Mouse (Mus musculus) heart, embryonic 14.5 days (tissue): Measurements from ENCODE around the gene Cnn3. TPM values are rescaled to one million over a fixed set of nuclear protein-coding genes. Genes with fewer than 3 reads are reported as not detected.

Experiments
- ATAC-seq: fragments of 200-750 bp; cut with Nextera tagmentation; 2 replicates; pipeline ENCODE4 v1.8.0; 2017; ENCODE audit warnings: low read depth, moderate TSS enrichment; ENCODE audit not compliant: insufficient number of reproducible peaks, insufficient read depth, low FRiP score
- H3K27ac ChIP-seq, 2 experiments: fragments of 200-500 bp in 1 of 2; fragments of 300-500 bp in 1 of 2; sonication (generic) in 1 of 2; replicated peaks in 1 of 2; 2 replicates each; pipeline ENCODE4 v1.5.1; 2012 to 2014; ENCODE audit warnings: low read depth in 2 of 2, low read length in 2 of 2, control low read depth in 1 of 2, mild to moderate bottlenecking in 1 of 2, mixed read lengths in 1 of 2; ENCODE audit not compliant: control insufficient read depth in 1 of 2, insufficient read depth in 1 of 2
- H3K27me3 ChIP-seq: fragments of 300-500 bp; sonication (generic); 2 replicates; pipeline ENCODE4 v1.6.1; 2014; ENCODE audit warnings: mild to moderate bottlenecking, low read length, control low read depth; ENCODE audit not compliant: control insufficient read depth, insufficient read depth
- H3K36me3 ChIP-seq: fragments of 300-500 bp; sonication (generic); 2 replicates; pipeline ENCODE4 v1.6.1; 2014; ENCODE audit warnings: mild to moderate bottlenecking, control low read depth, low read length, mixed read lengths; ENCODE audit not compliant: control insufficient read depth, insufficient read depth
- H3K4me1 ChIP-seq, 2 experiments: fragments of 200-500 bp in 1 of 2; fragments of 300-500 bp in 1 of 2; sonication (generic) in 1 of 2; 2 replicates each; pipeline ENCODE4 v1.6.1; 2012 to 2014; ENCODE audit warnings: low read length in 2 of 2, control low read depth in 1 of 2, mixed read lengths in 1 of 2; ENCODE audit not compliant: control insufficient read depth in 2 of 2, insufficient read depth in 2 of 2
- H3K4me2 ChIP-seq: fragments of 300-500 bp; sonication (generic); 2 replicates; pipeline ENCODE4 v1.6.1; 2014; ENCODE audit warnings: mild to moderate bottlenecking, low read length
- H3K4me3 ChIP-seq, 2 experiments: fragments of 200-500 bp in 1 of 2; fragments of 300-500 bp in 1 of 2; sonication (generic) in 1 of 2; 2 replicates each; pipeline ENCODE4 v1.5.1; 2012 to 2014; ENCODE audit warnings: low read length in 2 of 2, mild to moderate bottlenecking in 2 of 2, control low read depth in 1 of 2, low read depth in 1 of 2, moderate library complexity in 1 of 2; ENCODE audit not compliant: control insufficient read depth in 1 of 2, insufficient read depth in 1 of 2
- H3K9ac ChIP-seq: fragments of 300-500 bp; sonication (generic); 2 replicates; pipeline ENCODE4 v1.6.1; 2014; ENCODE audit warnings: mild to moderate bottlenecking, low read length
- H3K9me3 ChIP-seq: fragments of 300-500 bp; sonication (generic); 2 replicates; pipeline ENCODE4 v1.6.1; 2016; ENCODE audit warnings: low read length, control low read depth; ENCODE audit not compliant: control insufficient read depth
- WGBS: fragments of 180-500 bp; shearing (Covaris S2); extraction: QIAGEN DNeasy Blood & Tissue Kit; methylation state at CpG from one replicate; pipeline ENCODE4 v1.1.7; 2014; 5-methylcytosine and 5-hydroxymethylcytosine counted together
- polyA plus RNA-seq: library from polyadenylated mRNA; unstranded; fragments of >200 nt; fragmentation: Nextera tagmentation; extraction: Ambion mirVana; gene quantifications from 2 replicates; pipeline ENCODE4 v1.2.1, GENCODE M21; 2014

The Cnn3 gene
- polyA plus RNA-seq, 1 experiment from 2014 or later, result 372 TPM

DNA sequence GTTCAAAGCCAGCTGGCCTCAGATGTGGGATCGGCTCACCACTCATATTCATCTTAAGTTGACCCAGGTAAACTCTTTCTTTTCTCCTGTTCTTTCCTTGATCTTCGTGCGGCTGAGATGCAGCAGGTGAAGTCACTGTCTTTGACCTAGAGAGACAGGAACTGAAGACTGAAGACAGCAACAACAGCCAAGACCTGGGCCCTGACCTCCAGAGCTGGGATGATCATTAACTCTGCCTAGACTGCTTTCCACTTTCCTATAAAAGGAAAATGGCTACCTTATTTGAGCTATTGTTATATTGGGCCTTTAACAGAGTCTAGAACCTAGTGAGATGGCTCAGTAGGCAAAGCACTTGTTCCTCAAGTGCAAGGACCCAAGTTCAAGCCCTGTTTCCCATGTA lies 17.9 kb upstream of the Cnn3 start:
- ATAC-seq, result no peak
- WGBS, result 90% methylated on average over 3 of the region's 3 CpGs

DNA sequence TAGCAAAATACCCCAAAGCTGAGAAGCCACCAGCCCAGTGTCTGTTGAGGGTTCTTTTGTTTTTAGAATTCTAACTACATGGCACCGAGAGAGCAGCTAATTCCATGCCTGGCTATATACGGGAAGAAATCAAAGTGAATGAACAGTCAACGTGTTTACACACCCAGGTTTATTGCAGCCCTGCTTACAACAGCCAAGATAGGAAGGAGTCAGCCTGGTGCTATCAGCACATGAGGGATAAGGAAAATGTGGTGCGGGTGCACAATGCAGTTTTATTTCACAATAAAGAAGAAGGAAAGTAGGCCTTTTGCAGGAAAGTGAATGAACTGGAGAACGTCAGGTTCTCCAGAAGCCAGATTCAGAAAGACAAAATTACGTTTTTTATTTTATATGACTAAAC lies 14.8 kb upstream of the Cnn3 start:
- no peak for ATAC-seq
- H3K4me3 ChIP-seq, result no peak overlapping the region
- no peak overlapping the region for H3K9ac ChIP-seq
- WGBS, result 52% methylated on average over 6 of the region's 6 CpGs
- H3K27ac ChIP-seq, result no peak overlapping the region
- no peaks in the 10 kb centered on the region for H3K27me3 ChIP-seq
- no peaks in the 10 kb centered on the region for H3K36me3 ChIP-seq
- H3K9me3 ChIP-seq, result no peaks in the 10 kb centered on the region
- peaks cover 0 to 4% of the 10 kb centered on the region in 2 experiments; a peak in 1 of 4 replicates for H3K4me1 ChIP-seq
- no peak overlapping the region for H3K4me2 ChIP-seq

More for the DNA sequence above, 17.9 kb upstream of the Cnn3 start:
- Histone ChIP-seq H3K4me2 (no peak overlapping the region), H3K4me1 (peaks cover 0 to 4% of the 10 kb centered on the region in 2 experiments; a peak in 1 of 4 replicates), H3K4me3 (no peak overlapping the region), H3K36me3 (no peaks in the 10 kb centered on the region), H3K27me3 (no peaks in the 10 kb centered on the region), H3K9me3 (no peaks in the 10 kb centered on the region), H3K27ac (no peak overlapping the region), H3K9ac (no peak overlapping the region)

DNA sequence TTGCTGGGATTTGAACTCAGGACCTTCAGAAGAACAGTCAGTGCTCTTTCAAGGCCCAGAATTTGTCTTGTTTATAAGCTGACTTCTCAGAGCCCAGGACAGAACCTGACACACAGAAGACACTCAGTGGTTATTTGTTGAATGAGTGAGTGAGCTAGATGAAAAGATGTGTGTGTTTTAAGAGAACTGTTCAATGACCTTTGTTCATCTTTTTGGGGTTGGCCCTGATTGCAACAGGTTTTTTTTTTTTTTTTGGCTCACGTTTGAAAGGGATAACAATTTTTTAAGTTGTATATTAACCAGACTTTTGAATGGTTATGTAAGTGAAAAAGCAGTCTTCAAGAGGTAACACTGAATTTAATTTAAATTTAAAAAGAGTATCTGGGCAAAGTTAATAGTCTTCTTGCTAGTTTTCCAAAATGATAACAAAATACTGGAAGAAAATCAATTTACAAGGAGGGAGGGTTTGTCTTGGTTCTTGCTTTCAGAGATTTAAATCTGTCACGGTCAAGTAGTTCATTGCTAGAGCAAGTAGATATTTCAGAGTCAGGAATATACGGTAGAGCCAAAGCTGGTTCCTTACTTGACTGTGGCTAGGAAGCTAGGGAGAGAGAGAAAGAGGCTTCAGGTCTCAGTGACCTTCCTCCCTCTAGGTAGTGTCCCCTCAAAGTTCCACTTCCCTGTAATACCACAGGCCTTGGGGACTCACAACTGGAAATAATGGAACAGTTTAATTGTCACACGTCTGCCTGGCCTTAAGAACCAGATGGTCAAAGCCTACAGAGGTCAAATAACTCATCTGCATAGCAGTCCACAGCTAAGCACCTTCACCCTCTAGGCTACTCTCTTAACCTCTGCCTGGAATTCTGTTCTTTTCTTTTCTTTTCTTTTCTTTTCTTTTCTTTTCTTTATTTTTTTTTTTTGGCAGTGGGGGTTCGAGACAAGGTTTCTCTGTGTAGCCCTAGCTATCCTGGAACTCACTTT lies 9.8 kb upstream of the Cnn3 start:
- Histone ChIP-seq H3K4me1 (peaks cover 10 to 16% of the 10 kb centered on the region in 2 experiments), H3K4me3 (no peak overlapping the region), H3K27me3 (no peaks in the 10 kb centered on the region), H3K9me3 (no peaks in the 10 kb centered on the region), H3K27ac (no peak overlapping the region), H3K36me3 (no peaks in the 10 kb centered on the region), H3K9ac (no peak overlapping the region), H3K4me2 (no peak overlapping the region)
- WGBS, result 88% methylated on average over 5 of the region's 5 CpGs
- ATAC-seq, result no peak

DNA sequence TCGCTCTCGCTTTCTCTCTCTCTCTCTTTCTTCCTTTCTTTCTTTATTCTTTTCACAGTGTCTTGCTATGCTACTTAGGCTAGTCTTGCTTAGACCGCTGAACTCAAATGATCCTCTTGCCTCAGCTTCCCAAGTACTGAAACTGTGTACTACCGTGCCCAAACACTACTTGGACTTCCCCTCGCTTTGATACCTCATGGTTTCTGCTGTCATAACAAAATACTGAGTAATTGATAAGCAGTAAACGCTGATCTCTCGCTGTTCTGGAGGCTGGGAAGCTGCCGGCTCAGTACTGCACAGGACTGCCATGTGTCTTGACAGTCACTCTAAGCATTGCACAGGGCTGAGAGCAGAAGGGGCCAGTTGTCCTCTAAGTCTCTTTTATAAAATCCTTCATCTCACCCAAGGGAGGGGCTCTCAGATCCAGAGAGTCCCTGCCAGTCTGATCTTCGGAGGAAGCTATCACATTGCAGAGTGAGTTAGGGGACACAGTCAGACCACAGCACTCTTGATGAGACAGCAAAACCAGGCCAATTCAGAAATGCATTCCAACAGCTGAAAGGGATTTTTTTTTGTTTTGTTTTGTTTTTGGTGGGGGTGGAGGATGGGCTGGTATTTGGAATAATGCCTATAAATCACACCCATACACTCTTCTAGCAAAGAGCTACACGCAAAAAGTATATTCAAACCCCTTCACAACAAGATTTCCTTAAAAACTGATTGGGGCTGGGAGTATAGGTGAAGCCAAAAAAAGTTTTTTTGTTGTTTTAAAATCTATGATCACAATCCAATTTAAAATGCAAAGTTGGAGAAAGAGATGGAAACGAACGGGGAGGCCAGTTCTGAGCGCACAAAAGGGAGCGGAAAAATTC lies 8.7 kb upstream of the Cnn3 start:
- H3K9ac ChIP-seq, result 0 out of 2 replicates have a peak overlapping the region, but pooled peaks have one; percentile 3
- peaks cover 10 to 16% of the 10 kb centered on the region in 2 experiments for H3K4me1 ChIP-seq
- no peaks in the 10 kb centered on the region for H3K36me3 ChIP-seq
- no peak overlapping the region for H3K4me2 ChIP-seq
- no peaks in the 10 kb centered on the region for H3K9me3 ChIP-seq
- H3K27me3 ChIP-seq, result no peaks in the 10 kb centered on the region
- no peak for ATAC-seq
- 50% methylated on average over 14 of the region's 14 CpGs for WGBS
- no peak overlapping the region for H3K4me3 ChIP-seq
- peak overlapping the region; percentile 28 to 47; a peak in 1 of 4 replicates for H3K27ac ChIP-seq

DNA sequence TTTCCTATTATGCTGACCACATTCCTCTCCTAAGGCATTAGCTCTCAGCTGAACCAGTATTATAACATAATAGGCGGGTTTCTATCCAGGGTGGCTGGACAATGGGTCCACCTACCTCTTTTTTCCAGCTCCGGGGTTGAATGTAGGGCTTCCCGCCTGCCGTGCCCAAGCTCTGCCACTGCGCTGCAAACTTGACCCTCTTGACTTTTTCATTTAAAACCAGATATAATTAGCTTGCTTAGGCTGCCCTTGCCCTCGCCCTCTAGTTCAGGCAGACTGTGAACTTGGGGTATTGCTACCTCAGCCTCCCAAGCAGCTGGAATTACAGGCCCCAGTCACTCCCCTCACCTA lies 8.1 kb upstream of the Cnn3 start:
- H3K27ac ChIP-seq, result peak overlapping the region; percentile 28 to 46; a peak in 3 of 4 replicates
- no peak overlapping the region for H3K9ac ChIP-seq
- H3K36me3 ChIP-seq, result no peaks in the 10 kb centered on the region
- 35% methylated on average over 6 of the region's 6 CpGs for WGBS
- H3K4me2 ChIP-seq, result no peak overlapping the region
- H3K27me3 ChIP-seq, result no peaks in the 10 kb centered on the region
- H3K4me3 ChIP-seq, result no peak overlapping the region
- peaks cover 10 to 16% of the 10 kb centered on the region in 2 experiments for H3K4me1 ChIP-seq
- ATAC-seq, result no peak
- no peaks in the 10 kb centered on the region for H3K9me3 ChIP-seq

DNA sequence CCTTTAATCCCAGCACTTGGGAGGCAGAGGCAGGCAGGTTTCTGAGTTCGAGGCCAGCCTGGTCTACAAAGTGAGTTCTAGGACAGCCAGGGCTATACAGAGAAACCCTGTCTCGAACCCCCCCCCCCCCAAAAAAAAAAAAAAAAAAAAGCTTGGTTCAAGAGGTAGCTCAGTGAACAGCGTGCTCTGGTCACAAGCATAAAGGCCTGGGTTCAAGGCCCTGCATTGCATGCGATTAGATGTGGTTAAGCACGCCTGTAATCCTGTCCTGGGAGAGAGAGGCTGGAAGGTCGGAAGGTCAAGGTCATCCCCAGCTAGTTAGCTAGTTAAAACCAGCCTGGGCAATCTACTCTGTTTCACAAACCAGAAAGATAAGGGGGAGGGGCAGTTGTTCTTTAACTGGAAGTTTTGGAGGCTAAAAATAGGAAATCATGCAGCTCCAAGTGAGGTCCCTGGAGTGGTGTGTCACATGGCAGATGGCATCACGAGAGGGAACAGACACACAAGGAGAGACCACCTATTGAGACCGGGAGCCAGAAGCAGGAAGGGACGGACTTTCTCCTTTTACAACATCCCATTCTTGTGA lies 7.4 kb upstream of the Cnn3 start:
- no peaks in the 10 kb centered on the region for H3K36me3 ChIP-seq
- no peaks in the 10 kb centered on the region for H3K27me3 ChIP-seq
- H3K9ac ChIP-seq, result no peak overlapping the region
- ATAC-seq, result peak; percentile 40; the same call in 1 of the 2 replicates
- 62% methylated on average over 8 of the region's 9 CpGs for WGBS
- H3K4me1 ChIP-seq, result peaks cover 10 to 16% of the 10 kb centered on the region in 2 experiments
- peak overlapping the region; percentile 34 to 52; a peak in 3 of 4 replicates for H3K27ac ChIP-seq
- no peak overlapping the region for H3K4me3 ChIP-seq
- H3K9me3 ChIP-seq, result no peaks in the 10 kb centered on the region
- peak overlapping the region; percentile 28; the same call in 1 of the 2 replicates for H3K4me2 ChIP-seq

DNA sequence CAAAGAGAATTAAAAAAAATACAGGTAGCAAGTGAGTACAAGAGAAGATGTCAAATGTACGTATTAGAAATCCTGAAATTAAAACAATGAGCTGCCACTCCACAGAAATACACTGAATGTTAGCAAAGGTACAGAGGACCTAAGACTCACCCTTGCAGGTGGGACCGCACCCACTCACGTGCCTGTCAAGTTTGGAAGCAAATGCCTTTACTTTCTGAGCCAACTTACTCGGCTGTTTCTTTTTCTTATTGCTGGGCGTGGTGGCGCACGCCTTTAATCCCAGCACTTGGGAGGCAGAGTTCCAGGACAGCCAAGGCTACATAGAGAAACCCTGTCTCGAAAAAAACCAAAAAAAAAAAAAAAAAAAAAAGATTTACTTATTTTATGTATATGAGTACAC lies 3.9 kb upstream of the Cnn3 start:
- no peak overlapping the region for H3K4me2 ChIP-seq
- no peak overlapping the region for H3K9ac ChIP-seq
- no peaks in the 10 kb centered on the region for H3K27me3 ChIP-seq
- H3K4me3 ChIP-seq, result no peak overlapping the region
- no peaks in the 10 kb centered on the region for H3K36me3 ChIP-seq
- no peak overlapping the region for H3K27ac ChIP-seq
- no peaks in the 10 kb centered on the region for H3K9me3 ChIP-seq
- 85% methylated on average over 8 of the region's 8 CpGs for WGBS
- H3K4me1 ChIP-seq, result peaks cover 13 to 25% of the 10 kb centered on the region in 2 experiments
- ATAC-seq, result no peak
